Mouse (Mus musculus): ENCODE measurements around the gene Grin2d.

The Grin2d gene

GRCm38 (mm10) chr7:45809276-45810075, 68.7 kb downstream of the Grin2d start:
- DNase-seq (ENCODE audit: inconsistent ontology term), result no peak

- DNase-seq (ENCODE audit: inconsistent ontology term), result no peak
Observed at GRCm38 (mm10) chr7:45808471-45808870, 69.7 kb downstream of the Grin2d start.

- no peak for DNase-seq (ENCODE audit: inconsistent ontology term)
Observed at GRCm38 (mm10) chr7:45805941-45806340, 72.2 kb downstream of the Grin2d start.

- no peak for DNase-seq (ENCODE audit: inconsistent ontology term)
Observed at GRCm38 (mm10) chr7:45802551-45802950, 75.6 kb downstream of the Grin2d start.

- DNase-seq (ENCODE audit: inconsistent ontology term), result peak; percentile 88
Observed at GRCm38 (mm10) chr7:45801348-45801747, 76.8 kb downstream of the Grin2d start.

GRCm38 (mm10) chr7:45800546-45801204, 77.5 kb downstream of the Grin2d start:
- no peak for DNase-seq (ENCODE audit: inconsistent ontology term)

GRCm38 (mm10) chr7:45800001-45800400, 78.2 kb downstream of the Grin2d start:
- DNase-seq (ENCODE audit: inconsistent ontology term), result no peak

GRCm38 (mm10) chr7:45798931-45799330, 79.2 kb downstream of the Grin2d start:
- DNase-seq (ENCODE audit: inconsistent ontology term), result no peak

- no peak for DNase-seq (ENCODE audit: inconsistent ontology term)
Observed at GRCm38 (mm10) chr7:45798511-45798836, 79.7 kb downstream of the Grin2d start.

GRCm38 (mm10) chr7:45797661-45798510, 80.3 kb downstream of the Grin2d start:
- DNase-seq (ENCODE audit: inconsistent ontology term), result no peak

GRCm38 (mm10) chr7:45796950-45797349, 81.2 kb downstream of the Grin2d start:
- no peak for DNase-seq (ENCODE audit: inconsistent ontology term)

GRCm38 (mm10) chr7:45794971-45795370, 83.2 kb downstream of the Grin2d start:
- DNase-seq (ENCODE audit: inconsistent ontology term), result no peak

GRCm38 (mm10) chr7:45793969-45794585, 84.1 kb downstream of the Grin2d start:
- no peak for DNase-seq (ENCODE audit: inconsistent ontology term)

GRCm38 (mm10) chr7:45793240-45793639, 84.9 kb downstream of the Grin2d start:
- no peak for DNase-seq (ENCODE audit: inconsistent ontology term)

- DNase-seq (ENCODE audit: inconsistent ontology term), result no peak
Observed at GRCm38 (mm10) chr7:45791756-45792490, 86.3 kb downstream of the Grin2d start.

- DNase-seq (ENCODE audit: inconsistent ontology term), result no peak
Observed at GRCm38 (mm10) chr7:45790721-45791120, 87.5 kb downstream of the Grin2d start.

GRCm38 (mm10) chr7:45787642-45788041, 90.5 kb downstream of the Grin2d start:
- no peak for DNase-seq (ENCODE audit: inconsistent ontology term)

GRCm38 (mm10) chr7:45786661-45787413, 91.3 kb downstream of the Grin2d start:
- no peak for DNase-seq (ENCODE audit: inconsistent ontology term)

- DNase-seq (ENCODE audit: inconsistent ontology term), result peak; percentile 78
Observed at GRCm38 (mm10) chr7:45786136-45786578, 92.0 kb downstream of the Grin2d start.

- DNase-seq (ENCODE audit: inconsistent ontology term), result peak; percentile 75
Observed at GRCm38 (mm10) chr7:45785388-45786135, 92.6 kb downstream of the Grin2d start.

Data from Muller cell, postnatal 12 days (primary cell).